Mouse (Mus musculus) testis, adult 2 months (tissue): ENCODE data around the gene Ccdc130.

Experiments
- CTCF ChIP-seq: fragments of 200-500 bp; IDR thresholded peaks from 2 replicates; pipeline ENCODE4 v1.5.1; 2012; ENCODE audit warnings: low read depth, mild to moderate bottlenecking, inconsistent platforms, low read length, moderate library complexity; ENCODE audit not compliant: control insufficient read depth, insufficient read depth, insufficient replicate concordance
- POLR2A ChIP-seq: fragments of 200-500 bp; IDR thresholded peaks from 2 replicates; pipeline ENCODE4 v1.6.1; 2012; ENCODE audit warnings: low read depth, mild to moderate bottlenecking, inconsistent platforms, low read length, moderate library complexity; ENCODE audit not compliant: control insufficient read depth

DNA sequence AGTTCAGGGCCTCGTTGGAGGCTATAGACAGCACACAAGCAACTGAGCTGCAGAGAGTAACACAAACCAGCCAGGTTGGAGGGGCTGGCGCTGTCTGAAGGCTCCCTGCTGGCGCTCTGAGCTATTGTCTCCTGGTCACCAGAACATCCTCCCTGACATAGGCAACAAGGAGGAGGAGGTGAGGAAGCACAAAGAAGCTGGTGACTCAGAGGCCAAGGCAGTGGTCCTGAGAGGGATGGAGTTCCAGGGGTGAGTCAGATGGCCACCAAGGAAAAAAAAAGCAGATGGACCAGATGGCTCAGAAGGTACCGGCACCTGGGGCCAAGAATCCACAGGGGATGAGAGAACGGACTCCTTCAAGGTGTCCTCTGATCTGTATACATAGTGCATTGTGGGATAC lies 20.9 kb upstream of the Ccdc130 start:
- no peak for TF ChIP-seq CTCF
- no peak for TF ChIP-seq POLR2A
